Mouse (Mus musculus): ENCODE results near the gene Fut2. TPM values are rescaled to one million over a fixed set of nuclear protein-coding genes. Genes with fewer than 3 reads are reported as not detected.

Gene Fut2
- total RNA-seq (2021), result 1 to 10 TPM in 1 of 2 experiments, under 1 TPM in 1; 0.51 to 1.2 TPM
- long read RNA-seq, experiment 1, partial matches to known transcripts, result 0 of 2 reads
- long read RNA-seq, experiment 1, other reads (novel, unspliced or antisense), result 2 of 2 reads
- long read RNA-seq, experiment 2, partial matches to known transcripts, result 2 of 3 reads
- long read RNA-seq, experiment 2, other reads (novel, unspliced or antisense), result 1 of 3 reads

DNA sequence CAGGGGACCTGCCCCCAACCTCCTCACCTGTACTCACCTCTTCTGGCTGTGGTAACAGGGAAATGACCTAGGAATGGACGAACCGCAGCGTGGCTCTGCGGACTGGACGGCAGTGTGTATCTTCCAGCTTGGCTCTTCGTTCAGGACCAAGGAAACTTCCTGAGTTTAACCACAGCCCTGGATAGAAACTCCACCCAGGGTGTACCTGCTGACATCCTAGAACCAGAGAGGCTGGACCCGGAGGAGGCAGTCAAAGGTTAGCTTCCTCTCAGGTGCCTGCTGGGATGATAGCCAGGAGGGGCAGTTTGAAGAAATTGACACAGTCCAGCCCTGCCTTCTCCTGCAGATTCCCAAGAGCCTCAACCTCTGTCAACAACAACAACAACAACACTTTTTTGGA, at the start of gene Fut2:
TSS of gene Fut2 (minus strand) at position 234 of the 400 bp plus-strand sequence.
- DNase-seq, result no peak
- intact Hi-C loops (cut with DNase I), result loop anchor here (5.0 kb wide), 1 partner anchor 49 kb away; the partner anchor contains the start of genes Fgf21 and Fut1

DNA sequence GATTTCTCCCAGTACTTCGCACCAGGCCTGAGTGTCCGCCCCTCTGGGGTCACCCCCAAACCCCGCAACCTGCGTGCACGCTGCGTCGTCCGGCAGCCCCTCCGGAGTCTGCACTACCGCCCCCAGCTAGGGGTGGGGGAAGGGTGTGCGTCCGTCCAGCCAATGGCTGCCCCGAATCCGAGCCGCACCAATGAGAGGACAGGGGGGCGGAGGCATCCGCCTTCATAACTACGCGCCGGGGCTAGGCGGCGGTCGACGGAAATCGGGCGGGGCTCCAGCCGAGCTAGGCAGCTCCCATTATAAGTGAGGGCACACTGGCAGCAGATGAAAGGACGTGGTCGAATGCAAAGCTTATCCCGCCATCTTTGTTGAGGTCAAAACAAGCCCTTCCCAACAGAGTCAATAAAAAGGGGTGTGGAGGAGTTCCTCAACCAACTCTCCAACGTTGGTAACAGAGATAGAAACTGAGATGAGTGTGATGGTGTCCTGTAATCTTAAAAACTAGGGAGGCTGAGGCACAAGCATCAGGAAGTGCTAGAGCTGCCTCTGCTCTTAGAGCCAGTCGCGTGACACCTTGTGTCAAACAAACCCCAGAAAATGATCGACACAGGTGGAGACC, 49.0 kb upstream of the Fut2 start, which contains the start of gene Rpl18:
TSS of gene Rpl18 (plus strand) at position 368 of the 619 bp plus-strand sequence.
- intact Hi-C loops (cut with DNase I), result no loop called here
- peak; percentile 91 to 95 for DNase-seq

DNA sequence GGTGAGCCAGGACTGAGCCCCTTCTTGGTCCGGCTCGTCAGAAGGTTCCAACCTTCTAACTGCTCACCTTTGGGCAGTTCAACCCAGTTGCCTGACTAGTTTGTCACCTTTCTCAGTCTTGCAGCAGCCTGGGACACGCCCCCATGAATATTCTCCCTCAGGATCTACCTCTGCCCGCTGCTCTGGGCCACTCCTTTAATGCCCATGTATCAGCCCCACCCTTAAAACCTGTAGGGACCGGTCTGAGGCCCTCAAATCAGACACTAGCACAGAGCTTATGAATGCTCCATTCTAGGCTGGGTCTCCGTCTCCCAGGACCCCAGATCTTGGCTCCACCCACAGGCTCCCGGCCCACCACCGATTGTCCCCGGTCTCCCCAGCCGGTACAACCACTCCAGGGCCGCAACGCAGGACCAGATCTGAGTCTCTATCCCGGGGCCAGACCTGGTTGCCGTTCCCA, 48.5 kb upstream of the Fut2 start:
- DNase-seq, result no peak

DNA sequence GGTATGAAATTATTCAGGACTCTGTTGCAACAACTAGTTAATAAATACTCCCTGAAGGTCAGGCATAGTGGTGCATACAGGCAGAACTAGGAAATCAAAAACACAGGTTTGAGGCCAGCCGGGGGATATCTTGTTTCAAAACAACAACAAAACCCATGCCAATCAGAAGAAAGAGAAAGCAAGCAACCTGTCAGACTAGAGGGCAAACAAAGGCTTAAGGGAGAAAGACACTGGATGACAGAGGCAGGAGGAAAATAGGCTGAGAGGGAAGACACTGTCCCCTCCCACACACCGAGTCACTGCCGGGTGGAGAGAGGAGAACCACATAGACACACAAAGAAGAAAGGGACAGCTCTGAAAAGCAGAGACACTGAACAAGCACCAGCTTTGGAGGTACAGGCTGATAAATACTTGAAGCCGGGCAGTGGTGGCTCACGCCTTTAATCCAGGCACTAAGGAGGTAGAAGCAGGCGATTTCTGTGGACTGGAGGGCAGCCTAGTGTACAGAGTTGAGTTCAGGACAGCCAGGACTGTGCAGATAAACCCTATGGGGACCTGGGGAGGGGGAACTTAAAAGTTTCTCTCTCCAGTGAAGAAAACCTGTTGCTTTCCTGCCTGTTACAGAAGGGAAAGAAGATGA, 47.8 kb upstream of the Fut2 start:
- intact Hi-C loops (cut with DNase I), result no loop called here
- no peak for DNase-seq

More for the DNA sequence above, 48.5 kb upstream of the Fut2 start:
- intact Hi-C loops (cut with DNase I), result no loop called here

DNA sequence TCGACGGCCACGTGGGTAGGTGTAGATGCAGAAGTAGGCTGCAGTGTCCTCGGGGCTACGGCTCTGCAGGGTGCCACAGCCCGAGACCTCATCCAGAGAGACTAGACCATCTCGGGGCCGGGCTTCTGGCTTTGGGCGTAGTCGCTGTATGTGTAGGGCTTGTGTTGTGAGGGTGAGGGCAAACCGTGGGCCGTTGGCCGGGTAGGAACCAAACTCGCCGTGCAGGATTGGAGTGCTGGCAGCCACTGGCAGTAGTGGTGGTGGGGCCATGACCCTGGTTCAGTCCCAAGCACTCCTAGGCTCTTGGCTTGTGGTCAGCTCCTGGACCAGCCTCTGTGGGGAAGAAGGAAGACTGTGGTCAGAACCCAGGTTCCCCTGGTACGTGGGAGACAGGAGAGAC, 47.2 kb upstream of the Fut2 start:
- DNase-seq, result no peak
- intact Hi-C loops (cut with DNase I), result no loop called here

DNA sequence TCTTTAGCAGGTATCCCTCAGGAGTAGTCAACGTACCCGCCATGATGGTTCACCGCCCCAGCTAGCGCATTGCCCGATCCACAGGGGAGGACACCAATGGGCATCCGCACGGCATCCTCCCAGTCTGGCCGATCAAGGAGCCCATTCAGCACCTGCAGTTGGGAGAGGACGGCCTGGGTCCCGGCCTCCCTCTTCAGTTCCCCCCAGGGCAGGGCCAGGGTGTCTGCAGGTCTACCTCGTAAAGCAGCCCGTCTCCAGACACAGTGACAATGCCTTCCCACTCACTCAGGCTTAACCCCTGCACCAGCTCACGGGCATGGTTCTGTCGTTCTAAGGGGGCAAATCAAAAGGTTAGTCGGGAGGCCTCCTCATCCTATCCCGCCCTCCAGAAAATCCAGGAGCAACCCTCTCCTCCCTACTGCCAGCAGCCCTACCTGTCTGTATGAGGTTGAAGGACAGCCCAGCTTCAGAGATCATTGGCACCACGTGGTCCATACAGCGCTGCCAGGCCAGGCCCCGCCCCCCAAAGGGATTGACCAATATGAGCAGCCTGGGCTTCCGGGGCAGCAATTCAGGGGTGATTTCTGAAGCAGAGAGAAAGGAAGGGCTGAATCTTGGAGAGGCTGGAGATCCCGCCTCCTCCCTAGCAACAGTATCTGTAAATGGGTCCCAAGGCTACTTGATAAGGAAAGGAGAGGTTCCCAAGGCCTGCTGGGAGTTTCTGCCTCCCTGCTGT, 46.0 kb upstream of the Fut2 start:
- DNase-seq, result no peak
- intact Hi-C loops (cut with DNase I), result no loop called here

DNA sequence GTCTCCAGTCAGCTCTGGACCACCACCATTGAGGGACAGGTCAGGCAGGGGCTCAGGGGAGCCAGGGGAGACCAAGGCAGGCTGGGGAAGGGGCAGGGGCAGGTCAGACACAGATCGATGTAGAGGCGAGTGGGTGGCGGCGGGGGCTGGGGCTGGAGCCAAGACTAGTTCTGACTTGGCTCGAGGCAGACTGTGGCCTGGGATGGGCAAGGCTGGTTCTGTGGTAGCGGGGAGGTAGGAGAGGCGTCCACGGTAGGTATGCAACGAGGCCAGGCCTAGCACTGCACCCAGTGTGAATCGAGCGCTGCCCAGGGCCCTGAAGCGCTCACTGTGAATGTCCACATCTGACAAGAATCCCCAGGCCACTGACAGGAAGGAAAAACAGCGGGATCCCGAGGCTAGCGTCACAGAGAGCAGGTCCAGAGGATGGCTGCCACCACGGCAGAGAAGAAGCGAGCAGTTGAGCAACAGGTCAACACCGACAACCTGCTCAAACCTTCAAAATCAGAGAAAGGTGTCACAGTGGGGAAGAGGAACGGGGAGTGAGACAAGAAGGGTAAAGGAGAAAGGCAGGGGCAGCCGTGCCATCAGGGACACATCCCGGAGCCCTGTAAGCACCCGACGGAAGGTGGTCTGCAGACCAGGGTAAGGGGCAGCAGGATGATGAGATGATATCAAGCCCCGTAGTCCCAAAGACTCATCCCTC, 45.3 kb upstream of the Fut2 start:
- no peak for DNase-seq
- intact Hi-C loops (cut with DNase I), result no loop called here

DNA sequence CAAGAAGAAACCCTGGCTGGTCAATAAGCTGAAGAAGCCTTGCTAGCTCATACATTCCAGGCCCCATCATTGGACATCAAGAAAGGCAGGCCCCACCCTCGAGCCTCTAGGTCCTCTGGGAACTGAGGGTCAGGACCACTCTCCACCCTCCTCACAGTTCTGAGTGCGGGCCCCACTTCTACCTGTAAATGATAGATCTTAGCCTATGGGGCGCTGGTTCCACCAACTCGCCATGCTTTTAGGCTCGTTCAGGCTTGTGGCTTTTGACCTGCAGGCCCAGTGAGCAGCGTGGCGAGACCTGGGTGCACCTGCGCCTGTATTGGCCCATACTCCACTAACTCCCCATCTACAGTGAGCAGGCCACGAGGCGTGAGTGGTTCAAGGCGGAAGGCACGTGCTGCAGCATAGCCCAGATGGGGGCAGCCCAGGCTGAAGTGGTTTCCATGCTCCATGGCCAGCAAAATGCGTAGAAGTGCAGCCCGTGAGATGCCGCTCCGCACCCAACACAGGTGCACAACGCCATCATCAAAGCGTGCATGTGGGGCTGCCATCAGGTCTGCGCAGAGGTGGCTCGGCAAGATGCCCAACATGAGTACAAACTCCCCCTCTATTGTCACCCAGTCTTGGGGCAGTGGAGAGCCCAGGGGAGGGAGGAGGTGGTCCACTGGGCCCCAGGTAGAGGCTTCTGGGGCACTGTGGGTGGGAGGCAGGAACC, 44.4 kb upstream of the Fut2 start:
- no peak for DNase-seq
- intact Hi-C loops (cut with DNase I), result no loop called here

DNA sequence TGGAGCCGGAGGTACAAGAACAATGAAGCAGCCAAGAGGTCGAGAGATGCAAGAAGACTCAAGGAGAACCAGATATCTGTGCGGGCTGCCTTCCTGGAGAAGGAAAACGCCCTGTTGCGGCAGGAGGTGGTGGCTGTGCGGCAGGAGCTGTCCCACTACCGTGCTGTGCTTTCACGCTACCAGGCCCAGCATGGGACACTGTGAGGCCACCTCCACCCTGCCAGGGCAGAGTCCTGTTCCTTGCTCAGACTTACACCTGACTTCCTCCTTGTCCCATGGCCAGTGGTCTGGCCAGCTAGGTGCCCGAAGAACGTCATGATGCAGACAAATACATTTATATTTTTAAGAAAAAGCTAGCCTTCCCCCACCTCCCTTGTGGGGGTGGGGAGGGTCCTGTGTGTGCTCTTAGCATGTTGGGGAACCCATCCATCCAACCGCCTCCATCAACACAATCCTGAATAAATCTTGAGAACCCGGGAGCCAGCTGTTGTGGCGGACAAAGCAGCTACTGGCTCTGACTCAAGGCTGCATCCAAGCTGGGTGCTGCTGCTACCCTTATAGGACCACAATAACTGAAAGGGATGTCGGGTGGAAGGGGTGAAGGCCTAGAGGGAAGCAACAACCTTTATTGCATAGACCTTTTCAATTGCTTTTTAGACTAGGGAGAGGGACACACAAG, 43.6 kb upstream of the Fut2 start:
- no peak for DNase-seq

DNA sequence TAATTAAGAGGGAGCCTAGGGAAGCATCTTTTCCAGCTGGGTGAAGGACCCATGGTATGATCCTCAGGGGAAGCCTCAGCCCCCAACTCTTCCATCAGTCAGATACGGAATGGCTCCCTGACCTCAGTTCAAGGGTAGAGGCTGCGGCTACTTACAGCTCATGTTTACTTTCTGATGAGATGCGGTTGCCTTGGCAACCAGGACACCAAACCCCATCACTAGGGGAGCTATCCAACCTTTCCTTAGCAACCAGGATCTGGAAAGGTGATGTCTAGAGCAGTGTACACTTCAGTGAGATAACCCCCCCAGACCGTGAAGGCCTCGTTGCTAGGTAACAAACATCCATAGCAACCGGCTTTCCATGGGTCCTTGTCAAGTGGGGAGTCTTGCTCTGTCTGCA, 42.8 kb upstream of the Fut2 start:
- intact Hi-C loops (cut with DNase I), result no loop called here
- DNase-seq, result no peak

More for the DNA sequence above, 43.6 kb upstream of the Fut2 start:
- intact Hi-C loops (cut with DNase I), result no loop called here

DNA sequence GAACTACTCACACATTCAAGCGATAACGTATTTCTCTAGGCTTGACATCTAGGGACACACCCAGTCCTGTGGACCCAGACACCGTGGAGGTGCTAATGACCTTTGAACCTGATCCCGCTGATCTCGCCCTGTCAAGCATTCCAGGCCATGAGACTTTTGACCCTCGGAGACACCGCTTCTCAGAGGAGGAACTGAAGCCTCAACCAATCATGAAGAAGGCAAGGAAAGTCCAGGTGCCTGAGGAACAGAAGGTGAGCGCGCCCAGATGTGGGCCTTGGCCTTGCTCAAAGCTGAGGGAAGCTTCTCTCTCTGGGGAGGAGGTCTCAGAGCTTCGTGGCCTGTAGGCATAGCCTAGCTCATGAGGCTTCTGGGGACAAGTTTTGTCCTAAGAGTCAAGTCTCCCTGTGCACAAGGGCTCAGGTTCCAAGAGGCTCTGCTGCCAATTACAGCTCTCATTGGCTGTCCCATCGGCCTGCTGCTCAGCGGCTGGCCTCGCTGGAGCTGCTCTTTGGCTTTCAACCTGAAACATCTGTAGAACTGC, 42.1 kb upstream of the Fut2 start:
- peak in 1 of 2 experiments; percentile 52 for DNase-seq
- intact Hi-C loops (cut with DNase I), result no loop called here

DNA sequence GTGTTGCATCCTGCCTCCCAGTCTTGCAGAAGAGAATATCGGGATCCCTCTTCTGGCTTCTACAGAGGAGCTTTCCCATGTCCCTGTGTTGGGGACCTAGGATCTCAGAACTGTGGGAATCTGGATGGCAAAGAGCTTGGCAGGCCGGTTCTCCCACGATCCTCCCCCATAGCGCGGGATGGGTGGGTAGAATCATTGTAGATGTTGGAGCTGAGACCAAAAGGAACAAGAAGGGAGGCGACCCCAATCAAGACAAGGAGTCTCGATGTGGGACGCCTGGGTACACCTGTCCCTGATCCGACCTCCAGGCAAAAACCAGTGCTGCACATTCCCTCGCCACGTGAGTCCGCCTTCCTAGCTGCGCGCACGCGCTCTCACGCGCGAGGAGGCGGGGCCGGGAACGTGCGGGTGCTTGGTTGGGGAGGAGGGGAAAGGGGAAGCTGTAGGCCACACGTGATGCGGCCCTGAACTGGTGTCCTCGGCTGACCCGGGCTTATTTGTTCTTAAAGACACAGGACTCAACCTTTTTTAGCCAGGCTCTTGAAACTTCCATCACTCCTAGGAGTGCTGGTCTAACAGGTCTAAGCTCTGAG, 41.3 kb upstream of the Fut2 start:
- intact Hi-C loops (cut with DNase I), result no loop called here
- DNase-seq, result peak; percentile 96 to 97

DNA sequence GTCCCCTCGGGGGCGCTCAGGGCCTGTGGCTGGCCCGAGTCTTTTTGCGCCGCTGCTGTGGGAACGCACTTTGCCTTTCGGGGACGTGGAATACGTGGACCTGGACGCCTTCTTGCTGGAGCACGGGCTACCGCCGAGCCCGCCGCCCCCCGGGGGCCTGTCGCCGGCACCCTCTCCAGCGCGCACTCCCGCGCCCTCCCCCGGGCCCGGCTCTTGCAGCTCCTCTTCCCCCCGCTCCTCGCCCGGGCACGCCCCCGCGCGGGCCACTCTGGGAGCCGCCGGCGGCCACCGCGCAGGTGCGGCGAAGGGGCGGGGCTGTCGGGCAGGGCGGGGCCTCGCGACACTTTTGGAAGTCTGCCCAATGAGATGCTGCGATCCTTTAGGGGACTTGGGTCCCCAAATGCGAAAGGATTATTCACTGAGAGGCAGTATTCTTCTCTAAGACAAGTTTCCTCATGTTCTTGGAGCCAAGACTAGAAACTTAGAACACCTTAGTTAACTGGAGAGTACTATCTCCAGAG, 40.6 kb upstream of the Fut2 start:
- intact Hi-C loops (cut with DNase I), result no loop called here
- peak; percentile 83 to 90 for DNase-seq

DNA sequence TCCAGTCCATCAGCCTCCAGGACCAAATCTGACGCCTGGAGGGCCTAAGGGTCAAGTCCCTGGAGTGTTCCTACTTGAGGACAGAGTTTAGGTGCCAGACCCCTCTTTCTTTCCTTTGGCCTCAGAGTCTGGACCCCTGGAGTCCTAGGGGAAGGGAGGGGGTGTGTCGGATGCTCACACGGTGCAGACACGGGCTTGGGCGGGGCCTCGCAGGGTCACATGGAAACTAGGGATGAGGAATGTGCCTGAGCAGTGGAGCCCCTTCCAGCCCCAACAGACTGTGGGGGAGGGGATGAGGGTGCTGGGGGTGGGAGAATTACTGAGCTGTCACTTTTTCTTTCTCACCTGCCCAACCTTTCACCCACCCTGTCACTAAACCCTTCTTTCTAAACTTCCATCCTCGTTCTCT, 39.7 kb upstream of the Fut2 start:
- intact Hi-C loops (cut with DNase I), result no loop called here
- DNase-seq, result peak; percentile 90 to 91

DNA sequence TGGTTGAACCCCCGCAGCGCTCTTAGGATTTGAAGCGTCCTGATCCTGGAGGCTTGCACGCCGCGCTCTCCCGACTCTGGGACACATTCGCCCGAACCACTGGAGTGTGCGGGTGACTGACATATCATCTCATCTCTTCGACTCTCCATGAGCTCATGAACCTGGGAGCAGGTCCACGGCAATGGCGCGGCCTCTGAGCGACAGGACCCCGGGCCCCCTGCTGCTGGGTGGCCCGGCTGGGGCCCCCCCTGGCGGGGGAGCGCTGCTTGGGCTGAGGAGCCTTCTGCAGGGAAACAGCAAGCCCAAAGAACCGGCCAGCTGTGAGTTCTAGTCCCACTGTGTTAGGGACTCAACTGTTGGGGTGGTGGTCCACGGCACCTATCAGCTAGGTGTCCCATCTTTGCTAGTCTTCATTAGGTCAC, 39.3 kb upstream of the Fut2 start:
- intact Hi-C loops (cut with DNase I), result no loop called here
- no peak for DNase-seq

DNA sequence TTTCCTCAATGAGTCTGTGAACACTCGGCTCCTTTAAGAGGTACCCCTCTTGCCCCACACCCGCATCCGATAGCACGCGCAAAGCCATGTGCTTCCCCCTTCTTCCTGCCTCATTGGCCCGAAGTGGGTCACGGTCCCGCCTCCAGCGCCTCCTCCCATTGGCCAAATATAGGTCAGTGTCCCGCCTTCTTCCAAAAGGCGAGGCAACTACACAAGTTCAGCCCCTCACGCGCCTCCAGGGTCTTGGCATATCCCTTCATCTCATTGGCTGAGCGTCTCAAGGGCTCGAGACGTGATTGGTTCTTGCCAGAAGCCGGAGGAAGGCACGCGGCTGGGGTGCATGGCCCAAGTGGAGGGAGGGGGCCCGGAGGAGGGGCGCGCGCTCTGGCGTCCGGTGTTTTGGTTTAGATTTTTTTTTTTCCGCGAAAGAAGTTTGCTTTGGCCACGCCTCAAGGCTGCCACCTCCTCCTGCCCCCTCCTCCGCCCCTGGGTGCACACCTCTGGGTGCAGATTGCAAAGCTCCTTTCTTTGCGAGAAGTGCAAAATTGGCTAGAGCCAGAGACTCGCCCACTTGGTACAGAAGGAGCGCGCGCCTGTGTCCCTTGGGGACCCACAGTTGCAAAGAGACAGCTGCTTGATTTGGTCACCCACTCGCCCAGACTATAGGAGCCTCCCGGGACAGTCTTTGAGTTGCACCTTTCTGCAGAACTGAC, 38.7 kb upstream of the Fut2 start, which contains the start of gene Dbp:
TSS of gene Dbp (plus strand) at position 359 of the 713 bp plus-strand sequence.
- peak; percentile 98 to 99 for DNase-seq
- intact Hi-C loops (cut with DNase I), result no loop called here

DNA sequence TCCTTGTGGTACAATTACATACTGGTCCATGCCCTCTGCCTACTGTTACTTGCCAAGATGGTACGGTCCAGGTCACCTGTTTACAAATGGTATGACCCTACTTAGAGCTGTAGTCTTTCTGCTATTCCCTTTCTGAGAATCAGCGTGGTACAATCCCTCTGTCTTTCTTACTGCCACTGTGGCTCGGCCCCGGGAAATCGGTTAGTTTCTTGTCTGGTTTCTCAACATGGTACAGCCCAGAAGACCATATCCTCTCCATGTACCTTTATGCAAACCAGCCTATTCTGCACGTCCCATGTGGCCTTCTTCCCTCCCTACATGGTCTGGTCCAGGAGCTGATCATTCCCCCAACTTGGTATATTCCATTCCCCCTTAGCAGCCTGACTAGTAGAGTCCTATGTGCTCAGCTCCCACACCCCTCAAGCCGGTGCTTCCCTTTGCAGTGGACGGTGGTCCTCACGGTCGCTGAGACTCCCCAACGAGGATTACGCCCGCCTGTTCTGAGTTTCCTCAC, 37.9 kb upstream of the Fut2 start:
- intact Hi-C loops (cut with DNase I), result no loop called here
- DNase-seq, result peak; percentile 45 to 68
